Mouse (Mus musculus) CH12.LX (cell line): ENCODE results near the gene Naa40. TPM values are rescaled to one million over a fixed set of nuclear protein-coding genes. Genes with fewer than 3 reads are reported as not detected.

Source experiments
- DNase-seq: peaks from one replicate; pipeline ENCODE4 v3.0.0-alpha.2; 2013; ENCODE audit errors: extremely low read depth
- H3K27ac ChIP-seq: 2 replicates; pipeline ENCODE4 v1.5.1; 2012; ENCODE audit warnings: low read depth, mild to moderate bottlenecking, control low read depth, moderate library complexity; ENCODE audit not compliant: insufficient read depth
- H3K27me3 ChIP-seq: replicated peaks from 2 replicates; pipeline ENCODE3; 2012; ENCODE audit warnings: inconsistent platforms
- H3K36me3 ChIP-seq, 2 experiments: replicated peaks in 1 of 2; 2 replicates each; pipeline versions ENCODE3 to v1.6.1; 2012; ENCODE audit warnings: inconsistent platforms in 1 of 2, low read length in 1 of 2, mild to moderate bottlenecking in 1 of 2, mixed read lengths in 1 of 2, moderate library complexity in 1 of 2; ENCODE audit not compliant: control insufficient read depth in 1 of 2, insufficient read depth in 1 of 2
- H3K4me1 ChIP-seq, 2 experiments: 2 replicates each; pipeline ENCODE4 v1.6.1; 2012; ENCODE audit warnings: inconsistent platforms in 1 of 2, moderate library complexity in 1 of 2; ENCODE audit not compliant: insufficient read depth in 2 of 2, control insufficient read depth in 1 of 2
- H3K4me2 ChIP-seq: 2 replicates; pipeline ENCODE4 v1.6.1; 2012; ENCODE audit warnings: low read depth, mild to moderate bottlenecking, control low read depth; ENCODE audit not compliant: poor library complexity, insufficient read depth, severe bottlenecking
- H3K4me3 ChIP-seq, 3 experiments: fragments of 150-350 bp in 1 of 3; sonication (generic) in 1 of 3; replicated peaks in 1 of 3; 2 replicates each; pipeline versions ENCODE3 to v1.5.1; 2011 to 2012; ENCODE audit warnings: low read depth in 2 of 3, low read length in 2 of 3, mild to moderate bottlenecking in 2 of 3, moderate library complexity in 2 of 3, control low read depth in 1 of 3, improper control_type of control experiment in 1 of 3, inconsistent platforms in 1 of 3, mixed read lengths in 1 of 3; ENCODE audit not compliant: poor library complexity in 1 of 3
- H3K79me2 ChIP-seq: replicated peaks from 2 replicates; pipeline ENCODE4 v1.6.1; 2012; ENCODE audit warnings: mild to moderate bottlenecking, moderate library complexity; ENCODE audit not compliant: control insufficient read depth, poor library complexity, insufficient read depth, severe bottlenecking; ENCODE audit errors: extremely low read depth
- H3K9ac ChIP-seq: 2 replicates; pipeline ENCODE4 v1.6.1; 2012; ENCODE audit warnings: low read depth, mild to moderate bottlenecking, control low read depth, moderate library complexity; ENCODE audit not compliant: insufficient read depth
- H3K9me3 ChIP-seq: replicated peaks from 2 replicates; pipeline ENCODE3; 2012; ENCODE audit warnings: low read length, inconsistent platforms, mixed read lengths
- CHD2 ChIP-seq: IDR thresholded peaks from 2 replicates; pipeline ENCODE4 v1.6.1; 2011; ENCODE audit warnings: low read length, improper control_type of control experiment
- CTCF ChIP-seq, 2 experiments: IDR thresholded peaks in 1 of 2; conservative IDR thresholded peaks in 1 of 2; 2 replicates each; pipeline ENCODE4 v1.5.1; 2011 to 2012; ENCODE audit warnings: low read depth in 2 of 2, low read length in 2 of 2, improper control_type of control experiment in 1 of 2, inconsistent platforms in 1 of 2, mild to moderate bottlenecking in 1 of 2, moderate library complexity in 1 of 2
- ELF1 ChIP-seq: IDR thresholded peaks from 2 replicates; pipeline ENCODE4 v1.6.1; 2014; ENCODE audit warnings: low read depth, mild to moderate bottlenecking, inconsistent platforms, low read length, improper control_type of control experiment
- EP300 ChIP-seq: IDR thresholded peaks from 2 replicates; pipeline ENCODE4 v1.6.1; 2011; ENCODE audit warnings: low read length, improper control_type of control experiment
- ETS1 ChIP-seq: conservative IDR thresholded peaks from 2 replicates; pipeline ENCODE4 v1.6.1; 2012; ENCODE audit warnings: low read depth, mild to moderate bottlenecking, inconsistent platforms, low read length, improper control_type of control experiment, moderate library complexity
- HCFC1 ChIP-seq: IDR thresholded peaks from 2 replicates; pipeline ENCODE4 v1.6.1; 2012; ENCODE audit warnings: low read depth, mild to moderate bottlenecking, inconsistent platforms, low read length, improper control_type of control experiment
- IRF4 ChIP-seq: IDR thresholded peaks from 2 replicates; pipeline ENCODE4 v1.6.1; 2014; ENCODE audit warnings: low read depth, mild to moderate bottlenecking, inconsistent platforms, low read length, improper control_type of control experiment
- MAFK ChIP-seq: IDR thresholded peaks from 2 replicates; pipeline ENCODE4 v1.6.1; 2011; ENCODE audit warnings: low read length, improper control_type of control experiment; ENCODE audit not compliant: insufficient replicate concordance
- MAX ChIP-seq: IDR thresholded peaks from 2 replicates; pipeline ENCODE4 v1.6.1; 2011; ENCODE audit warnings: low read length, improper control_type of control experiment
- MEF2A ChIP-seq: IDR thresholded peaks from 2 replicates; pipeline ENCODE4 v1.6.1; 2014; ENCODE audit warnings: low read depth, mild to moderate bottlenecking, inconsistent platforms, low read length, improper control_type of control experiment, borderline replicate concordance
- MYC ChIP-seq: IDR thresholded peaks from 2 replicates; pipeline ENCODE4 v1.6.1; 2011; ENCODE audit warnings: low read depth, mild to moderate bottlenecking, improper control_type of control experiment, low read length
- NRF1 ChIP-seq: IDR thresholded peaks from 2 replicates; pipeline ENCODE4 v1.6.1; 2014; ENCODE audit warnings: low read depth, mild to moderate bottlenecking, inconsistent platforms, low read length, improper control_type of control experiment, moderate library complexity
- RCOR1 ChIP-seq: conservative IDR thresholded peaks from 2 replicates; pipeline ENCODE4 v1.6.1; 2012; ENCODE audit warnings: low read depth, mild to moderate bottlenecking, inconsistent platforms, low read length, improper control_type of control experiment
- SIN3A ChIP-seq: IDR thresholded peaks from 2 replicates; pipeline ENCODE4 v1.6.1; 2012; ENCODE audit warnings: low read length, improper control_type of control experiment, inconsistent platforms
- UBTF ChIP-seq: IDR thresholded peaks from 2 replicates; pipeline ENCODE4 v1.6.1; 2012; ENCODE audit warnings: low read depth, mild to moderate bottlenecking, inconsistent platforms, low read length, improper control_type of control experiment, moderate library complexity
- ZC3H11A ChIP-seq: IDR thresholded peaks from 2 replicates; pipeline ENCODE4 v1.6.1; 2012; ENCODE audit warnings: low read depth, mild to moderate bottlenecking, inconsistent platforms, low read length, improper control_type of control experiment
- ZKSCAN1 ChIP-seq: IDR thresholded peaks from 2 replicates; pipeline ENCODE4 v1.6.1; 2012; ENCODE audit warnings: low read depth, inconsistent platforms, low read length, improper control_type of control experiment, borderline replicate concordance
- ZMIZ1 ChIP-seq: IDR thresholded peaks from 2 replicates; pipeline ENCODE4 v1.6.1; 2012; ENCODE audit warnings: low read depth, mild to moderate bottlenecking, inconsistent platforms, low read length, improper control_type of control experiment
- dilution Hi-C: fragments of 300-500 bp; cut with MboI; formaldehyde crosslinking; loops from 2 replicates; pipeline ENCODE4 v1.14.3; 2020; ENCODE audit warnings: low sequenced_read_pairs; ENCODE audit not compliant: extremely low pct_unique_long_range_greater_than_20kb, extremely low pct_ligation_motif_present
- in situ Hi-C: fragments of 300-500 bp; cut with MboI; formaldehyde crosslinking; loops from 3 replicates; pipeline ENCODE4 v1.14.3; 2019; ENCODE audit warnings: low sequenced_read_pairs, low pct_ligation_motif_present, low pct_unique_long_range_greater_than_20kb, mixed read lengths
- polyA plus RNA-seq: library from polyadenylated mRNA; unstranded; fragments of >175 nt; gene quantifications from 2 replicates; pipeline ENCODE4 v1.2.1, GENCODE M21; 2012; ENCODE audit warnings: low read depth; ENCODE audit not compliant: insufficient read length
- total RNA-seq, 2 experiments: library from RNA; depleted of rRNA; stranded (reverse); fragments of 300-350 nt in 1 of 2; fragments of >200 nt in 1 of 2; gene quantifications; 2 replicates each; pipeline ENCODE4 v1.2.3; 2012 to 2014

Naa40 gene
- total and polyA plus RNA-seq, 3 experiments, result 40.6 to 69.3 (median 65.7) TPM

DNA sequence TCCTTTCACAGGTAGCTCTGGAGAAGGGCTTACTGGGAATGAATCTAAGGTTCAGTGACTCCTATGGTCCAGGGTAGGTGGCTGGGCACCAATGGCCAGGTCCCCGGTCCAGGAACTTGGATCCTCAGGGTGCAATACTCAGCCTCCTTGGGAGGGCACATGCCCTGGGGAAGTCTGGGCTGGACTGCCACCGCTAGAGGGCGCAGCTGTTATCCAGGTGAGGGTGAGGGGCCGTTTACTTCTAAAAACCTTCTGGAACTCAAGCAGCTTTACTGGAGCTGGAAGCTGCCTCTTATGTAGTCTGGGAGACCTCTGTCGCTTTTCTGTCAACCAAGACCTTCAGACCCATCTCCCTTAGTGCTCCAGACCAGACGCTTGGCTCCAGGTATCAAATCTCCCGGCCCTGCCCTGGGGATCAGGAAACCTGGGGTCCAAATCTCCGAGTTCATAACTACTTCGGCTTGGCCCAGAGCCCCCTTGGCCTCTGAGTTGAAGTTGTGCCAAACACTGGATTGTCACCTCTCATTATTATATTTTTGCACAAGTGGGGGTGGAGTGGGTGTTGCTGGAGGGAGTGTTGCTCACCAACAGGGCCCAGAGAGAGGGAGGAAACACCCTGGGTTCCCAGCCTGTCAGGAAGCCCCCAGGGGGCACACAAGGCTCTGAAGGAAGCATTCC is 23.2 kb upstream of the Naa40 start (continued):
- TF ChIP-seq ZC3H11A (peak; percentile 40; the same call in 1 of the 2 replicates), ELF1 (peak; percentile 38; the same call in 1 of the 2 replicates), ETS1 (no peak), HCFC1 (0 out of 2 replicates have a peak, but pooled peaks have one; percentile 20), RCOR1 (no peak), SIN3A (0 out of 2 replicates have a peak, but pooled peaks have one; percentile 40), CHD2 (peak; percentile 51; the same call in 1 of the 2 replicates)
- TF ChIP-seq, all 38 proteins: peak for 15

DNA sequence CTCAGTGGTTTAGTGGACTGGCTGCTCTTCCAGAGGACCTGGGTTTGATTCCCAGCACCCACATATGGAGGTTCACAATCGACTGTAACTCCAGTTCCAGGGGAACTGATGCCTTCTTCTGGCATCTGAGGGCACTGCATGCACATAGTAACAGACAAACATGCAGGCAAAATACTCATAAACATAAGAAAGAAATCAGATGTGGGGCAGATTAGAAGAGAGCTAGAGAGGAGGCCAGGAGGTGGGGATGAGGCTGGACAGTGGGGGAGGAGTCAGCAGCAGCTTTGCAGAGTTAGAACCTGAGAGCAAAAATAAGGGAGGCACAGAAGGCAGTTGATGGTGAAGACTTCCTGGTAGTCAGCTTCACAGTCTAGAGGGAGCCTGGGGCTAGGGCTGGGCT is 21.6 kb upstream of the Naa40 start:
- in situ Hi-C loops (no loop called here), dilution Hi-C loops (no loop called here)
- no peak for DNase-seq
- no peak overlapping the region for H3K4me2 ChIP-seq
- no peaks in the 10 kb centered on the region for H3K36me3 ChIP-seq
- H3K27ac ChIP-seq, result no peak overlapping the region
- no peaks in the 10 kb centered on the region for H3K27me3 ChIP-seq
- peaks cover 5 to 37% of the 10 kb centered on the region in 2 experiments; a peak in 3 of 4 replicates for H3K4me1 ChIP-seq
- H3K79me2 ChIP-seq, result no peaks in the 10 kb centered on the region
- no peak overlapping the region for H3K9ac ChIP-seq
- no peak for TF ChIP-seq NRF1
- TF ChIP-seq IRF4, result no peak
- TF ChIP-seq ETS1, result no peak
- TF ChIP-seq MAFK, result no peak
- TF ChIP-seq UBTF, result no peak
- no peak for TF ChIP-seq MEF2A
- no peak for TF ChIP-seq ZKSCAN1
- TF ChIP-seq MYC, result no peak
- no peak for TF ChIP-seq EP300
- TF ChIP-seq MAX, result no peak
- TF ChIP-seq ZMIZ1, result no peak
- peaks cover 8% of the 10 kb centered on the region for H3K9me3 ChIP-seq
- H3K4me3 ChIP-seq, result no peak overlapping the region

DNA sequence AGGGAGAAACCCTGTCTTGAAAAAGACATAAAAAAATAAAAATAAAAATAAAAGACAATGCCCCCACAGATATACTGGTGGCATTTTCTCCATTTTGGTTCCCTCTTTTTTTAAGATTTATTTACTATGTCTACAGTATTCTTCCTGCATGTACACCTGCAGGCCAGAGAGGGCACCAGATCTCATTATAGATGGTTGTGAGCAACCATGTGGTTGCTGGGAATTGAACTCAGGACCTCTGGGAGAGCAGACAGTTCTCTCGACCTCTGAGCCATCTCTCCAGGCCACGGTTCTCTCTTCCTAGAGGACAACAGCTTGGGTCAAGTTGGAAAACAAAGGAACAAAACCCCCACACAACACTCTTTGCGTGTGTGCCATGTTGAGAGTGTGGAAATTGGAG is 21.0 kb upstream of the Naa40 start:
- TF ChIP-seq CTCF (conservative IDR thresholded peaks at IDR 0.05 in 1 of 2, IDR thresholded peaks at IDR 0.05 in 1 of 2; ENCODE audit: low read depth in 2 of 2, low read length in 2 of 2) (peak in 1 of 2 experiments; percentile 12; a peak in 1 of 4 replicates), EP300 (no peak)
- Histone ChIP-seq H3K36me3 (no peaks in the 10 kb centered on the region), H3K4me2 (no peak overlapping the region), H3K79me2 (no peaks in the 10 kb centered on the region), H3K4me1 (peaks cover 0 to 31% of the 10 kb centered on the region in 2 experiments; a peak in 3 of 4 replicates), H3K27ac (no peak overlapping the region), H3K9ac (no peak overlapping the region), H3K9me3 (peaks cover 8% of the 10 kb centered on the region), H3K4me3 (no peak overlapping the region), H3K27me3 (no peaks in the 10 kb centered on the region)
- DNase-seq, result no peak
- dilution Hi-C loops (no loop called here), in situ Hi-C loops (no loop called here)
